Mouse (Mus musculus) liver, adult 2 months (tissue): ENCODE results near the gene Treml1. TPM values are rescaled to one million over a fixed set of nuclear protein-coding genes. Genes with fewer than 3 reads are reported as not detected.

ENCODE experiments used
- DNase-seq: peaks from one replicate; pipeline ENCODE4 v3.0.0-alpha.2; 2011; ENCODE audit warnings: low read depth, low spot score; ENCODE audit errors: extremely low read depth
- H3K27ac ChIP-seq: fragments of 200-500 bp; replicated peaks from 2 replicates; pipeline ENCODE4 v1.5.1; 2012; ENCODE audit warnings: low read depth, mild to moderate bottlenecking, control low read depth, inconsistent platforms, low read length; ENCODE audit not compliant: insufficient read depth
- H3K27me3 ChIP-seq: fragments of 200-500 bp; 2 replicates; pipeline ENCODE4 v1.6.1; 2012; ENCODE audit warnings: mild to moderate bottlenecking, moderate library complexity, low read length, inconsistent platforms; ENCODE audit not compliant: control insufficient read depth, insufficient read depth
- H3K36me3 ChIP-seq: fragments of 200-500 bp; 2 replicates; pipeline ENCODE4 v1.6.1; 2012; ENCODE audit warnings: low read length, inconsistent platforms; ENCODE audit not compliant: control insufficient read depth, insufficient read depth
- H3K4me1 ChIP-seq: fragments of 200-500 bp; 2 replicates; pipeline ENCODE4 v1.6.1; 2011; ENCODE audit warnings: low read length; ENCODE audit not compliant: control insufficient read depth, insufficient read depth
- H3K4me3 ChIP-seq: fragments of 200-500 bp; 2 replicates; pipeline ENCODE4 v1.5.1; 2011; ENCODE audit warnings: low read depth, mild to moderate bottlenecking, control low read depth, low read length, moderate library complexity; ENCODE audit not compliant: insufficient read depth
- H3K79me2 ChIP-seq: fragments of 200-500 bp; 2 replicates; pipeline ENCODE4 v1.6.1; 2012; ENCODE audit warnings: inconsistent platforms, mild to moderate bottlenecking, low read length, moderate library complexity; ENCODE audit not compliant: control insufficient read depth, insufficient read depth
- H3K9ac ChIP-seq: fragments of 200-500 bp; 2 replicates; pipeline ENCODE4 v1.6.1; 2012; ENCODE audit warnings: low read depth, mild to moderate bottlenecking, control low read depth, inconsistent platforms, low read length
- CTCF ChIP-seq: fragments of 200-500 bp; IDR thresholded peaks from 2 replicates; pipeline ENCODE4 v1.5.1; 2011; ENCODE audit warnings: low read depth, low read length, control low read depth
- POLR2A ChIP-seq: fragments of 200-500 bp; IDR thresholded peaks from 2 replicates; pipeline ENCODE4 v1.6.1; 2011; ENCODE audit warnings: low read length, control low read depth; ENCODE audit not compliant: insufficient read depth; ENCODE audit errors: extremely low read depth
- WGBS: fragments of 180-500 bp; shearing (Covaris S2); methylation state at CpG from one replicate; pipeline ENCODE4 v1.1.7; 2018; 5-methylcytosine and 5-hydroxymethylcytosine counted together
- polyA plus RNA-seq: library from polyadenylated mRNA; depleted of rRNA; stranded (reverse); fragments of >200 nt; gene quantifications from 2 replicates; pipeline ENCODE4 v1.2.3, GENCODE M21; 2012
- total RNA-seq: library from RNA; depleted of rRNA; stranded (reverse); fragments of >200 nt; gene quantifications from 2 replicates; pipeline ENCODE4 v1.2.3, GENCODE M21; 2014

Treml1 gene
- total and polyA plus RNA-seq, 2 experiments = 0.39 TPM; not detected in 1

- DNase-seq = peak; percentile 62
- Histone ChIP-seq H3K4me3 (no peak overlapping the region), H3K36me3 (no peaks in the 10 kb centered on the region), H3K9ac (no peak overlapping the region), H3K27me3 (no peaks in the 10 kb centered on the region), H3K4me1 (no peaks in the 10 kb centered on the region), H3K27ac (no peak overlapping the region), H3K79me2 (no peaks in the 10 kb centered on the region)
- TF ChIP-seq POLR2A (no peak), CTCF (peak; percentile 94)
- WGBS = 2% methylated on average over 6 of the region's 6 CpGs
Measured at GRCm38 (mm10) chr17:48336857-48337256, 22.9 kb upstream of the Treml1 start.

GRCm38 (mm10) chr17:48340267-48340666, 19.4 kb upstream of the Treml1 start:
- Histone ChIP-seq H3K4me3 (no peak overlapping the region), H3K4me1 (no peaks in the 10 kb centered on the region), H3K79me2 (no peaks in the 10 kb centered on the region), H3K27me3 (no peaks in the 10 kb centered on the region), H3K9ac (no peak overlapping the region), H3K36me3 (no peaks in the 10 kb centered on the region), H3K27ac (no peak overlapping the region)
- WGBS = 93% methylated on average over 1 of the region's 1 CpGs
- no peak for DNase-seq
- TF ChIP-seq CTCF (no peak), POLR2A (no peak)

- no peak overlapping the region for H3K9ac ChIP-seq
- no peak overlapping the region for H3K4me3 ChIP-seq
- H3K79me2 ChIP-seq = no peaks in the 10 kb centered on the region
- H3K36me3 ChIP-seq = no peaks in the 10 kb centered on the region
- no peak for DNase-seq
- no peak for TF ChIP-seq CTCF
- TF ChIP-seq POLR2A = no peak
- H3K27ac ChIP-seq = no peak overlapping the region
- WGBS = 71% methylated on average over 3 of the region's 3 CpGs
- no peaks in the 10 kb centered on the region for H3K4me1 ChIP-seq
- H3K27me3 ChIP-seq = no peaks in the 10 kb centered on the region
Measured at GRCm38 (mm10) chr17:48341947-48342346, 17.8 kb upstream of the Treml1 start.

- Histone ChIP-seq H3K4me1 (no peaks in the 10 kb centered on the region), H3K4me3 (no peak overlapping the region), H3K36me3 (no peaks in the 10 kb centered on the region), H3K27me3 (no peaks in the 10 kb centered on the region), H3K27ac (no peak overlapping the region), H3K79me2 (no peaks in the 10 kb centered on the region), H3K9ac (no peak overlapping the region)
- no peak for DNase-seq
- TF ChIP-seq POLR2A (no peak), CTCF (no peak)
- WGBS = 91% methylated on average over 2 of the region's 2 CpGs
Measured at GRCm38 (mm10) chr17:48343065-48343464, 16.7 kb upstream of the Treml1 start.

- 80% methylated on average over 4 of the region's 4 CpGs for WGBS
- H3K9ac ChIP-seq = no peak overlapping the region
- no peaks in the 10 kb centered on the region for H3K4me1 ChIP-seq
- H3K36me3 ChIP-seq = no peaks in the 10 kb centered on the region
- DNase-seq = no peak
- H3K27me3 ChIP-seq = no peaks in the 10 kb centered on the region
- no peak overlapping the region for H3K4me3 ChIP-seq
- TF ChIP-seq CTCF = no peak
- TF ChIP-seq POLR2A = no peak
- H3K27ac ChIP-seq = no peak overlapping the region
- H3K79me2 ChIP-seq = no peaks in the 10 kb centered on the region
Measured at GRCm38 (mm10) chr17:48345824-48346223, 13.9 kb upstream of the Treml1 start.

DNA sequence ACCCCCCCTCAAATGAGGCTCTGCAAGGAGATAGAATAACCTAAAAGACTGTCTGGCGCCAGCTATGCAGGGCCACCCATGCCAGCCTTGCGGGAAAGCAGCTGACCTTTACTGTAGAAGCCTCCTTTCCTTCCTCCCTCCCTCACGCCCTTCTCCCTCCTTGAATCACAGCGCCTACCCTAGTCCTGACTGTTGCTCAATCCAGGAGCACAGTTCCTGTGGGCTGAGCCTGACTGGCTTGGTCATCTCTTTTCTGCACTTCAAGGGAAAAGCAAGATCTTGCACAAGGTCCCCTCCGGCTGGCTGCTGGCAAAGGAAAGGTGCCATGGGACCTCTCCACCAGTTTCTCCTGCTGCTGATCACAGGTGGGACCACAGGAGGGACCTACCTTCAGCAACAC, 13.5 kb upstream of the Treml1 start, which contains the start of gene Trem2:
TSS of gene Trem2 (plus strand) at position 171 of the 400 bp plus-strand sequence.
- no peak for TF ChIP-seq POLR2A
- no peak for TF ChIP-seq CTCF
- no peaks in the 10 kb centered on the region for H3K4me1 ChIP-seq
- H3K27ac ChIP-seq = no peak within 1 kb of the TSS
- H3K27me3 ChIP-seq = no peaks in the 10 kb centered on the region
- no peak within 1 kb of the TSS for H3K4me3 ChIP-seq
- 61% methylated on average over 5 of the region's 5 CpGs for WGBS
- no peaks in the 10 kb centered on the region for H3K36me3 ChIP-seq
- H3K9ac ChIP-seq = no peak within 1 kb of the TSS
- DNase-seq = no peak
- no peaks in the 10 kb centered on the region for H3K79me2 ChIP-seq
